Mouse (Mus musculus) MEL (cell line): ENCODE results near the gene Ube2q1. TPM values are rescaled to one million over a fixed set of nuclear protein-coding genes. Genes with fewer than 3 reads are reported as not detected.

Source experiments
- DNase-seq: peaks from one replicate; pipeline ENCODE4 v3.0.0; 2011; ENCODE audit warnings: low read depth, low spot score
- H3K27ac ChIP-seq: 2 replicates; pipeline ENCODE4 v1.5.1; 2012; ENCODE audit warnings: low read depth, mild to moderate bottlenecking, control low read depth, low read length, moderate library complexity; ENCODE audit not compliant: control insufficient read depth
- H3K27me3 ChIP-seq, 2 experiments: fragments of 150-350 bp in 1 of 2; sonication (generic) in 1 of 2; 2 replicates each; pipeline ENCODE4 v1.6.1; 2012; ENCODE audit warnings: low read length in 2 of 2, mild to moderate bottlenecking in 2 of 2, improper control_type of control experiment in 1 of 2, moderate library complexity in 1 of 2; ENCODE audit not compliant: insufficient read depth in 2 of 2, control insufficient read depth in 1 of 2
- H3K36me3 ChIP-seq, 2 experiments: 2 replicates each; pipeline ENCODE4 v1.6.1; 2012 to 2014; ENCODE audit warnings: low read length in 2 of 2, improper control_type of control experiment in 1 of 2, inconsistent platforms in 1 of 2, mild to moderate bottlenecking in 1 of 2; ENCODE audit not compliant: insufficient read depth in 2 of 2, control insufficient read depth in 1 of 2
- H3K4me1 ChIP-seq, 2 experiments: fragments of 150-350 bp in 1 of 2; sonication (generic) in 1 of 2; 2 replicates each; pipeline ENCODE4 v1.6.1; 2012; ENCODE audit warnings: low read length in 2 of 2, improper control_type of control experiment in 1 of 2, mild to moderate bottlenecking in 1 of 2; ENCODE audit not compliant: insufficient read depth in 2 of 2, control insufficient read depth in 1 of 2
- H3K4me3 ChIP-seq, 2 experiments: fragments of 150-350 bp in 1 of 2; sonication (generic) in 1 of 2; 2 replicates each; pipeline ENCODE4 v1.5.1; 2012; ENCODE audit warnings: low read depth in 2 of 2, low read length in 2 of 2, mild to moderate bottlenecking in 2 of 2, moderate library complexity in 2 of 2, control low read depth in 1 of 2, improper control_type of control experiment in 1 of 2; ENCODE audit not compliant: control insufficient read depth in 1 of 2, insufficient read depth in 1 of 2
- H3K79me2 ChIP-seq: 2 replicates; pipeline ENCODE4 v1.6.1; 2012; ENCODE audit warnings: mild to moderate bottlenecking, low read length, moderate library complexity; ENCODE audit not compliant: control insufficient read depth, poor library complexity, insufficient read depth
- H3K9ac ChIP-seq: 2 replicates; pipeline ENCODE4 v1.6.1; 2012; ENCODE audit warnings: low read depth, mild to moderate bottlenecking, control low read depth, low read length, moderate library complexity; ENCODE audit not compliant: control insufficient read depth, poor library complexity, severe bottlenecking
- H3K9me3 ChIP-seq: fragments of 150-350 bp; sonication (generic); replicated peaks from 2 replicates; pipeline ENCODE4 v1.6.1; 2012; ENCODE audit warnings: mild to moderate bottlenecking, low read length, improper control_type of control experiment, moderate library complexity; ENCODE audit not compliant: insufficient read depth
- BHLHE40 ChIP-seq: IDR thresholded peaks from 2 replicates; pipeline ENCODE4 v1.6.1; 2012; ENCODE audit warnings: low read depth, mild to moderate bottlenecking, inconsistent platforms, low read length, improper control_type of control experiment, borderline replicate concordance
- CHD1 ChIP-seq: IDR thresholded peaks from 2 replicates; pipeline ENCODE4 v1.6.1; 2012; ENCODE audit warnings: low read depth, mild to moderate bottlenecking, inconsistent platforms, low read length, improper control_type of control experiment
- CTCF ChIP-seq, 3 experiments: IDR thresholded peaks in 2 of 3; conservative IDR thresholded peaks in 1 of 3; 2 replicates each; pipeline ENCODE4 v1.5.1; 2011 to 2012; ENCODE audit warnings: low read length in 3 of 3, low read depth in 2 of 3, mild to moderate bottlenecking in 2 of 3, improper control_type of control experiment in 1 of 3, inconsistent platforms in 1 of 3, mixed read lengths in 1 of 3, moderate library complexity in 1 of 3; ENCODE audit not compliant: control insufficient read depth in 1 of 3, insufficient read depth in 1 of 3, poor library complexity in 1 of 3, severe bottlenecking in 1 of 3
- E2F4 ChIP-seq: IDR thresholded peaks from 2 replicates; pipeline ENCODE4 v1.6.1; 2011; ENCODE audit warnings: low read depth, low read length, improper control_type of control experiment, borderline replicate concordance
- ELF1 ChIP-seq: IDR thresholded peaks from 2 replicates; pipeline ENCODE4 v1.6.1; 2014; ENCODE audit warnings: low read depth, mild to moderate bottlenecking, inconsistent platforms, low read length, improper control_type of control experiment, moderate library complexity
- EP300 ChIP-seq, 2 experiments: IDR thresholded peaks; 2 replicates each; pipeline ENCODE4 v1.6.1; 2011; ENCODE audit warnings: improper control_type of control experiment in 2 of 2, low read length in 2 of 2, low read depth in 1 of 2, mild to moderate bottlenecking in 1 of 2
- GABPA ChIP-seq: IDR thresholded peaks from 2 replicates; pipeline ENCODE4 v1.6.1; 2012; ENCODE audit warnings: low read depth, mild to moderate bottlenecking, inconsistent platforms, low read length, improper control_type of control experiment, moderate library complexity
- GATA1 ChIP-seq: IDR thresholded peaks from 2 replicates; pipeline ENCODE4 v1.6.1; 2011; ENCODE audit warnings: low read depth, low read length, improper control_type of control experiment
- MAX ChIP-seq: IDR thresholded peaks from 2 replicates; pipeline ENCODE4 v1.6.1; 2011; ENCODE audit warnings: low read length, improper control_type of control experiment
- MAZ ChIP-seq: IDR thresholded peaks from 2 replicates; pipeline ENCODE4 v1.6.1; 2012; ENCODE audit warnings: low read depth, mild to moderate bottlenecking, inconsistent platforms, low read length, improper control_type of control experiment
- MEF2A ChIP-seq: IDR thresholded peaks from 2 replicates; pipeline ENCODE4 v1.6.1; 2014; ENCODE audit warnings: low read depth, mild to moderate bottlenecking, inconsistent platforms, low read length, improper control_type of control experiment; ENCODE audit not compliant: poor library complexity, insufficient replicate concordance, severe bottlenecking; ENCODE audit errors: extremely low read depth
- MYB ChIP-seq: IDR thresholded peaks from 2 replicates; pipeline ENCODE4 v1.6.1; 2011; ENCODE audit warnings: mild to moderate bottlenecking, low read depth, low read length, improper control_type of control experiment
- NELFE ChIP-seq: IDR thresholded peaks from 2 replicates; pipeline ENCODE4 v1.6.1; 2011; ENCODE audit warnings: low read depth, low read length, improper control_type of control experiment
- POLR2AphosphoS2 ChIP-seq: IDR thresholded peaks from 2 replicates; pipeline ENCODE4 v1.6.1; 2011; ENCODE audit warnings: low read length, improper control_type of control experiment
- POLR2AphosphoS5 ChIP-seq: IDR thresholded peaks from 2 replicates; pipeline ENCODE4 v1.6.1; 2012; ENCODE audit warnings: low read depth, borderline replicate concordance, mild to moderate bottlenecking, inconsistent platforms, low read length, moderate library complexity, mixed read lengths
- RCOR1 ChIP-seq: IDR thresholded peaks from 2 replicates; pipeline ENCODE4 v1.6.1; 2012; ENCODE audit warnings: low read depth, mild to moderate bottlenecking, inconsistent platforms, low read length, improper control_type of control experiment
- SIN3A ChIP-seq: IDR thresholded peaks from 2 replicates; pipeline ENCODE4 v1.6.1; 2012; ENCODE audit warnings: low read length, improper control_type of control experiment, inconsistent platforms
- TAL1 ChIP-seq: IDR thresholded peaks from 2 replicates; pipeline ENCODE4 v1.6.1; 2012; ENCODE audit warnings: mild to moderate bottlenecking, inconsistent platforms, low read length, moderate library complexity, mixed read lengths
- USF1 ChIP-seq: IDR thresholded peaks from 2 replicates; pipeline ENCODE4 v1.6.1; 2014; ENCODE audit warnings: low read depth, mild to moderate bottlenecking, inconsistent platforms, low read length, improper control_type of control experiment, moderate library complexity
- ZKSCAN1 ChIP-seq: IDR thresholded peaks from 2 replicates; pipeline ENCODE4 v1.6.1; 2012; ENCODE audit warnings: low read depth, mild to moderate bottlenecking, inconsistent platforms, low read length, improper control_type of control experiment, moderate library complexity
- polyA plus RNA-seq, 2 experiments: library from polyadenylated mRNA; stranded (reverse) in 1 of 2; unstranded in 1 of 2; fragments of >175 nt in 1 of 2; fragments of >200 nt in 1 of 2; gene quantifications; 2 replicates each; pipeline versions ENCODE4 v1.2.1 to v1.2.4; 2012; ENCODE audit warnings: low replicate concordance in 2 of 2, low read depth in 1 of 2; ENCODE audit not compliant: insufficient read length in 2 of 2, insufficient read depth in 1 of 2, missing spikeins in 1 of 2
- total RNA-seq: library from RNA; depleted of rRNA; stranded (reverse); fragments of 300-350 nt; gene quantifications from 2 replicates; pipeline ENCODE4 v1.2.3, GENCODE M21; 2012

Gene Ube2q1
- total and polyA plus RNA-seq, 3 experiments: 73.8 to 162 (median 89.0) TPM

GRCm38 (mm10) chr3:89730350-89731331 lies 42.8 kb upstream of the Ube2q1 start (continued):
- TF ChIP-seq BHLHE40 (peak; percentile 24; the same call in 1 of the 2 replicates), POLR2AphosphoS5 (no peak), RCOR1 (0 out of 2 replicates have a peak, but pooled peaks have one; percentile 20), ELF1 (peak; percentile 43; the same call in 1 of the 2 replicates), GABPA (no peak), NELFE (peak; percentile 74), USF1 (no peak), CHD1 (no peak), MAX (peak; percentile 58; the same call in 1 of the 2 replicates), E2F4 (no peak), MEF2A (no peak), ZKSCAN1 (no peak), CTCF (IDR thresholded peaks at IDR 0.05 in 2 of 3, conservative IDR thresholded peaks at IDR 0.05 in 1 of 3; ENCODE audit: control insufficient read depth in 1 of 3, insufficient read depth in 1 of 3, low read depth in 2 of 3, low read length in 3 of 3, poor library complexity in 1 of 3, severe bottlenecking in 1 of 3) (peak; percentile 25 to 80 (median 62); a peak in 5 of 6 replicates), SIN3A (peak; percentile 73), POLR2AphosphoS2 (peak; percentile 58; the same call in 1 of the 2 replicates), MYB (no peak), EP300 (IDR thresholded peaks at IDR 0.05; ENCODE audit: low read depth in 1 of 2, low read length in 2 of 2) (peak in 1 of 2 experiments; percentile 24; a peak in 1 of 4 replicates), TAL1 (no peak), GATA1 (no peak), MAZ (peak; percentile 89)
- TF ChIP-seq, all 39 proteins: peak for 22

DNA sequence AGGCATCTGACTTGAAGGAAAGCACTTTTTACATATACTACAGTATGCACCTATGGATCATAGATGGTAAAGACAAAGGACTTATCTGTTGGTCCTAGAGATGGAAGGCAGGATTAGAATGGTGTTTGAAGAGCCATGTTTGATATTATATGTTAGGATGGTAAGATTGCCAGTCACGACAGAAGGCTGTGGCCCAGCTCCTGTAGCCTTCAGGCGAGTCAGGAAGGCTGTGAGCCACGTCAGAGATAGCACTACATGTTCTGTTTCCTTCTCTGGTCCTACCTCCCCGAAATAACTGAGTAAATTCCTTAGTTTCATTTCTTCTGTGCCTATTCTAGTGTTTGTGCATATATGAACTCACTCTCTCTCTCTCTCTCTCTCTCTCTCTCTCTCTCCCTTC lies 41.3 kb upstream of the Ube2q1 start:
- Histone ChIP-seq H3K4me3 (no peak overlapping the region), H3K36me3 (peaks cover 6 to 13% of the 10 kb centered on the region in 2 experiments), H3K27me3 (no peaks in the 10 kb centered on the region), H3K4me1 (peaks cover 2 to 19% of the 10 kb centered on the region in 2 experiments; a peak in 2 of 4 replicates), H3K27ac (no peak overlapping the region), H3K9me3 (no peaks in the 10 kb centered on the region), H3K79me2 (peaks cover 33% of the 10 kb centered on the region), H3K9ac (no peak overlapping the region)
- DNase-seq: peak; percentile 21
- no peak for TF ChIP-seq MYB
